Mouse (Mus musculus) embryonic facial prominence, embryonic 11.5 days (tissue): ENCODE measurements at regions not wholly inside any gene's neighbourhood (a gene's known extent, or its start where the extent isn't known, plus 50 kb on each side); places are given as distances from the start of the nearest gene placed in this dataset.
A peak's percentile ranks its signal among the peaks of the same experiment; 100 is the strongest.

ENCODE experiments used
- ATAC-seq: fragments of 200-750 bp; cut with Nextera tagmentation; replicated peaks from 2 replicates; pipeline ENCODE4 v1.8.0; 2017; ENCODE audit warnings: low read depth; ENCODE audit not compliant: insufficient number of reproducible peaks, low FRiP score, low TSS enrichment
- DNase-seq: peaks from one replicate; pipeline ENCODE4 v3.0.0-alpha.2; 2015; ENCODE audit warnings: low spot score
- H3K27ac ChIP-seq: fragments of 300-500 bp; sonication (generic); replicated peaks from 2 replicates; pipeline ENCODE4 v1.5.1; 2014; ENCODE audit warnings: mild to moderate bottlenecking, low read depth, low read length, control low read depth
- H3K27me3 ChIP-seq: fragments of 300-500 bp; sonication (generic); 2 replicates; pipeline ENCODE4 v1.6.1; 2014; ENCODE audit warnings: mild to moderate bottlenecking, low read length, moderate library complexity, mixed read lengths; ENCODE audit not compliant: control insufficient read depth, insufficient read depth
- H3K36me3 ChIP-seq: fragments of 300-500 bp; sonication (generic); replicated peaks from 2 replicates; pipeline ENCODE4 v1.6.1; 2014; ENCODE audit warnings: low read depth, mild to moderate bottlenecking, low read length, moderate library complexity, mixed read lengths; ENCODE audit not compliant: control insufficient read depth, insufficient read depth
- H3K4me1 ChIP-seq: fragments of 300-500 bp; sonication (generic); 2 replicates; pipeline ENCODE4 v1.6.1; 2014; ENCODE audit warnings: low read length, mixed read lengths; ENCODE audit not compliant: control insufficient read depth, insufficient read depth
- H3K4me2 ChIP-seq: fragments of 300-500 bp; sonication (generic); 2 replicates; pipeline ENCODE4 v1.6.1; 2014; ENCODE audit warnings: low read depth, mild to moderate bottlenecking, control low read depth, low read length, moderate library complexity
- H3K4me3 ChIP-seq: fragments of 300-500 bp; sonication (generic); 2 replicates; pipeline ENCODE4 v1.5.1; 2014; ENCODE audit warnings: low read depth, low read length, control low read depth
- H3K9ac ChIP-seq: fragments of 300-500 bp; sonication (generic); replicated peaks from 2 replicates; pipeline ENCODE4 v1.6.1; 2014; ENCODE audit warnings: mild to moderate bottlenecking, control low read depth, low read length
- H3K9me3 ChIP-seq: fragments of 300-500 bp; sonication (generic); replicated peaks from 2 replicates; pipeline ENCODE4 v1.6.1; 2016; ENCODE audit warnings: mild to moderate bottlenecking, low read length, inconsistent platforms, mixed read lengths; ENCODE audit not compliant: control insufficient read depth
- WGBS: fragments of 180-500 bp; shearing (Covaris S2); extraction: QIAGEN DNeasy Blood & Tissue Kit; methylation state at CpG from one replicate; pipeline ENCODE4 v1.1.7; 2014; 5-methylcytosine and 5-hydroxymethylcytosine counted together

- H3K9me3 ChIP-seq: no peaks in the 10 kb centered on the region
- H3K4me2 ChIP-seq: no peak overlapping the region
- H3K4me3 ChIP-seq: no peak overlapping the region
- no peaks in the 10 kb centered on the region for H3K27me3 ChIP-seq
- 85% methylated on average over 5 of the region's 5 CpGs for WGBS
- ATAC-seq (no peak), DNase-seq (no peak)
- no peak overlapping the region for H3K27ac ChIP-seq
- no peaks in the 10 kb centered on the region for H3K36me3 ChIP-seq
- no peak overlapping the region for H3K9ac ChIP-seq
- H3K4me1 ChIP-seq: no peaks in the 10 kb centered on the region
Measured at GRCm38 (mm10) chr6:103140851-103141250, 369.5 kb upstream of the Chl1 start.

GRCm38 (mm10) chr6:103177851-103178250 is 332.5 kb upstream of the Chl1 start:
- Histone ChIP-seq H3K9ac (no peak overlapping the region), H3K9me3 (no peaks in the 10 kb centered on the region), H3K36me3 (no peaks in the 10 kb centered on the region), H3K4me3 (no peak overlapping the region), H3K4me2 (no peak overlapping the region), H3K27me3 (no peaks in the 10 kb centered on the region), H3K4me1 (no peaks in the 10 kb centered on the region), H3K27ac (no peak overlapping the region)
- DNase-seq (no peak), ATAC-seq (no peak)
- 61% methylated on average over 1 of the region's 1 CpGs for WGBS

GRCm38 (mm10) chr6:103183355-103183754 is 327.0 kb upstream of the Chl1 start:
- Histone ChIP-seq H3K36me3 (no peaks in the 10 kb centered on the region), H3K9me3 (no peaks in the 10 kb centered on the region), H3K27ac (no peak overlapping the region), H3K27me3 (no peaks in the 10 kb centered on the region), H3K9ac (no peak overlapping the region), H3K4me3 (no peak overlapping the region), H3K4me1 (no peaks in the 10 kb centered on the region), H3K4me2 (no peak overlapping the region)
- no peak for ATAC-seq
- no peak for DNase-seq

GRCm38 (mm10) chr6:103196838-103197237 is 313.5 kb upstream of the Chl1 start:
- Histone ChIP-seq H3K9me3 (no peaks in the 10 kb centered on the region), H3K4me1 (no peaks in the 10 kb centered on the region), H3K27me3 (no peaks in the 10 kb centered on the region), H3K27ac (no peak overlapping the region), H3K36me3 (no peaks in the 10 kb centered on the region), H3K9ac (no peak overlapping the region), H3K4me2 (no peak overlapping the region), H3K4me3 (no peak overlapping the region)
- no peak for DNase-seq
- WGBS: 85% methylated on average over 6 of the region's 6 CpGs
- ATAC-seq: no peak

DNA sequence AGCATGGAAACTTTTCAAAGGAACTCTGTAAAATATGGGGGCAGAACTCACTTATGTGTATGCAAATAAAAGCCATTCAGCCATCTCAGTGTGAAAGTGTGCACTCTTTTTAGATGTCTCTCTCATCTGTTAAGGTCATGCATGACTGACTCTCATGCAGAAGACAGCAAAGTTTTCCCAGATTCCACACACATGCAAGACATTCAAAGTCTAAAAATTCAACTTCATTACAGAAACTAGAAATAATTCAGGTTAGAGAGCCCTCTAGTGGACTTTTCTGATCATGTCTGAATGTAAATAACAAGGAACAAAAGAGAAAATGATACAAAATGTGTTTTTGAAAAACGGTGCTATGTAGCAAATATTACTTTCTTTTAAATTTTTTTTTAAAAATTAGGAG is 308.8 kb upstream of the Chl1 start:
- ATAC-seq (no peak), DNase-seq (peak; percentile 80)
- 21% methylated on average over 1 of the region's 1 CpGs for WGBS
- Histone ChIP-seq H3K4me2 (no peak overlapping the region), H3K27ac (no peak overlapping the region), H3K4me1 (no peaks in the 10 kb centered on the region), H3K36me3 (no peaks in the 10 kb centered on the region), H3K9ac (no peak overlapping the region), H3K9me3 (no peaks in the 10 kb centered on the region), H3K4me3 (no peak overlapping the region), H3K27me3 (no peaks in the 10 kb centered on the region)

GRCm38 (mm10) chr6:103209202-103209601 is 301.2 kb upstream of the Chl1 start:
- no peaks in the 10 kb centered on the region for H3K4me1 ChIP-seq
- H3K36me3 ChIP-seq: no peaks in the 10 kb centered on the region
- ATAC-seq (no peak), DNase-seq (no peak)
- H3K4me2 ChIP-seq: no peak overlapping the region
- no peaks in the 10 kb centered on the region for H3K9me3 ChIP-seq
- no peaks in the 10 kb centered on the region for H3K27me3 ChIP-seq
- H3K4me3 ChIP-seq: no peak overlapping the region
- no peak overlapping the region for H3K27ac ChIP-seq
- no peak overlapping the region for H3K9ac ChIP-seq

DNA sequence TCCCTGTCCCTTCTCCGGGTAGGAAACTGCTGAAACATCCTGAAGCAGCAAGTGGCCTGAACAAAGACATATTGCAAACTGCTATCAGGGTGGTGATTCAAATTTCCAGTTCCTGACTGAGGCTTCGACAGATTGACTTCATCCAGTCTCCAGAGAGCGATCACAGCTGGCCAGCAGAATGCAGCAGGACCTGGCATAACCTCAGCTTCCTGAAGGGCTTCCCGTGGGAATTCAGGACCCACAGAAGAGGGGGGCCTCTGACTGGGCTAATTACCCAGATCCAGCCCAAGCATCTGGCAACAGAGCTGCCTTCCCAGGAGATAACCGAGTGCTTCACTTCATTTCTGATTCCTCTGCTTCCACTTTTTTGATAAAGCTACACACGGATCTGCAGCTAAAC is 297.2 kb upstream of the Chl1 start:
- WGBS: 33% methylated on average over 6 of the region's 6 CpGs
- H3K9me3 ChIP-seq: no peaks in the 10 kb centered on the region
- H3K4me2 ChIP-seq: no peak overlapping the region
- no peaks in the 10 kb centered on the region for H3K4me1 ChIP-seq
- H3K4me3 ChIP-seq: no peak overlapping the region
- no peak overlapping the region for H3K9ac ChIP-seq
- ATAC-seq (no peak), DNase-seq (peak; percentile 49)
- H3K27ac ChIP-seq: no peak overlapping the region
- no peaks in the 10 kb centered on the region for H3K36me3 ChIP-seq
- H3K27me3 ChIP-seq: no peaks in the 10 kb centered on the region

GRCm38 (mm10) chr6:103236896-103237295 is 273.5 kb upstream of the Chl1 start:
- no peaks in the 10 kb centered on the region for H3K4me1 ChIP-seq
- H3K9me3 ChIP-seq: no peaks in the 10 kb centered on the region
- DNase-seq (no peak), ATAC-seq (no peak)
- H3K4me2 ChIP-seq: no peak overlapping the region
- no peaks in the 10 kb centered on the region for H3K27me3 ChIP-seq
- no peaks in the 10 kb centered on the region for H3K36me3 ChIP-seq
- H3K9ac ChIP-seq: no peak overlapping the region
- no peak overlapping the region for H3K4me3 ChIP-seq
- no peak overlapping the region for H3K27ac ChIP-seq

DNA sequence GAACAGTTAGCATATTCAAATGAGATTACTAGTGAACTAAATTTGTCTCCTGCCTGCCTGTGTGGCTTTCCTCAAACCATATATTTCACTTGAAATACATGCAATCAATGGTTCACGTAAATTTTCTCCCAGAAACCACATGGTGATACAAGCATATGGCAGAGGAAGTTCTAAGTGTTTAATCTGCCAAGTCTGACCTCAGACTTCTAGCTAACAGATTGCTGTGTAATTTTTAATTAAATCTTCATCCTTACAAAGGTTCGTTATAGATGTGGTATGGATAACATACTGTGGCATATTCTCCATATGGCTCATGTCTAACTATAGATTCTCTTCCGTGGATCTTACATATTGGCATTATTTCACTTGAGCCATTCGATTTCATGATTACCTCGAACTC is 241.4 kb upstream of the Chl1 start:
- no peaks in the 10 kb centered on the region for H3K9me3 ChIP-seq
- H3K4me2 ChIP-seq: no peak overlapping the region
- WGBS: 88% methylated on average over 5 of the region's 5 CpGs
- H3K4me3 ChIP-seq: no peak overlapping the region
- no peaks in the 10 kb centered on the region for H3K27me3 ChIP-seq
- no peak for ATAC-seq
- no peaks in the 10 kb centered on the region for H3K36me3 ChIP-seq
- H3K4me1 ChIP-seq: no peaks in the 10 kb centered on the region
- no peak for DNase-seq
- H3K27ac ChIP-seq: no peak overlapping the region
- H3K9ac ChIP-seq: no peak overlapping the region
